17 mouse cellular contexts compared by ENCODE assay signal in genomic region chr19:46198293-46198692, GRCm38 (mm10). TPM values are rescaled to one million over a fixed set of nuclear protein-coding genes. Genes with fewer than 3 reads are reported as not detected.
"Had no signal": no experiment of that assay in that cellular context is flagged by ENCODE, and none has a peak within 500 bp of the region (broad histone marks: within the 10 kb centered on the region; RNA-seq: fewer than 3 reads in every experiment).

No protein-coding gene starts in this region.

- DNase-seq: left cerebral cortex, postnatal 4 days; lung, embryonic 14.5 days; lung, postnatal 10 days; lung, postnatal 4 days; midbrain, embryonic 14.5 days; right cerebral cortex, adult 18-20 months; right cerebral cortex, postnatal 25 days; thymus, postnatal 4 days had no signal

- H3K4me1 ChIP-seq: limb, embryonic 13.5 days; midbrain, embryonic 10.5 days; neural tube, embryonic 15.5 days had no signal

- H3K4me3 ChIP-seq: layer of hippocampus, adult 2 months; limb, embryonic 13.5 days; liver, embryonic 12.5 days; midbrain, embryonic 10.5 days; myocyte; neural tube, embryonic 15.5 days had no signal

- H3K27ac ChIP-seq: hindbrain, postnatal 0 days; layer of hippocampus, adult 2 months; limb, embryonic 13.5 days; liver, embryonic 12.5 days; midbrain, embryonic 10.5 days; neural tube, embryonic 15.5 days; stomach, postnatal 0 days had no signal

- H3K4me2 ChIP-seq: limb, embryonic 13.5 days; liver, embryonic 12.5 days; lung, embryonic 14.5 days; neural tube, embryonic 15.5 days had no signal

- H3K27me3 ChIP-seq: limb, embryonic 13.5 days; liver, embryonic 12.5 days; neural tube, embryonic 15.5 days had no signal

- H3K9me3 ChIP-seq: limb, embryonic 13.5 days; liver, embryonic 12.5 days; midbrain, embryonic 10.5 days; neural tube, embryonic 15.5 days had no signal

- ATAC-seq: hindbrain, postnatal 0 days; liver, embryonic 12.5 days had no signal

- H3K9ac ChIP-seq: limb, embryonic 13.5 days; liver, embryonic 12.5 days; lung, embryonic 14.5 days; neural tube, embryonic 15.5 days had no signal

- H3K36me3 ChIP-seq: limb, embryonic 13.5 days; liver, embryonic 12.5 days; midbrain, embryonic 10.5 days had no signal

RNA-seq across cellular contexts. Expression of gene Pitx3, which starts 50.2 kb away (rescaled TPM):
- polyA plus RNA-seq: hindbrain, postnatal 0 days; intestine, embryonic 14.5 days had no signal
